In genomic region chr9:88976875-88977274, GRCm38 (mm10) we compare ENCODE assay signal across 22 mouse cellular contexts. TPM values are rescaled to one million over a fixed set of nuclear protein-coding genes. Genes with fewer than 3 reads are reported as not detected.
"Had no signal": no experiment of that assay in that cellular context is flagged by ENCODE, and none has a peak within 500 bp of the region (broad histone marks: within the 10 kb centered on the region; RNA-seq: fewer than 3 reads in every experiment).

No protein-coding gene starts in this region.

RNA-seq across cellular contexts. Expression of gene Bcl2a1a, which starts 20.2 kb away (rescaled TPM):
- total RNA-seq: left cerebral cortex, postnatal 10 days; left cerebral cortex, postnatal 14 days; left cerebral cortex, postnatal 36 days; left cerebral cortex, postnatal 4 days; megakaryocyte-erythroid progenitor cell, adult 5-6 weeks; midbrain, postnatal 0 days had no signal
- polyA plus RNA-seq: limb, embryonic 10.5 days; limb, embryonic 12.5 days; limb, embryonic 13.5 days; liver, embryonic 11.5 days; liver, embryonic 16.5 days; midbrain, embryonic 10.5 days; midbrain, embryonic 11.5 days; midbrain, embryonic 12.5 days; midbrain, embryonic 13.5 days; midbrain, embryonic 14.5 days; midbrain, embryonic 15.5 days; midbrain, embryonic 16.5 days; midbrain, postnatal 0 days; myocyte; neural tube, embryonic 11.5 days; neural tube, embryonic 12.5 days; neural tube, embryonic 13.5 days had no signal
